Mouse (Mus musculus): ENCODE results near the gene Map3k4. TPM values are rescaled to one million over a fixed set of nuclear protein-coding genes. Genes with fewer than 3 reads are reported as not detected.

Map3k4 gene
- polyA plus RNA-seq, 1 experiment from 2014 or later = 42.6 TPM

DNA sequence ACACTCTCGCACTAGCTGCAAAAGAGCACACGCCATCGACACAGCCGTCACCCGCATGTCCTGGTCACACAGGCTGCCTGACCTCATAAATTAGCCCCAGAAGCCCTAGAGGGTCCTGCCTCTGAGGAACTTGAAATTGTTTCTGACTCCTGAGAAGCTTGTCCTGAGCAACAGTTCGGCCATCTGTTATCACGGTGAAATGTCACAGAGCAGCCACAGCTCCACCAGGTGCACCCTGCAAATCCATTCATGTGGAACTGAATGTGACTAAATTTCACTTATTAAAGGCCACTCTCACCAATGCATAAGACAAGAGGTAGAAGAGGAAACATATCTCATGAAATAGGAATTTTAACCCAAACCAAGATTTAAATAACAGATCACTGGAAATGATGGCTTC lies 57.2 kb downstream of the Map3k4 start:
- 92% methylated on average over 7 of the region's 7 CpGs for WGBS
- Histone ChIP-seq H3K27ac (ENCODE audit: low read depth) (no peak overlapping the region), H3K27me3 (replicated peaks; ENCODE audit: control insufficient read depth, insufficient read depth, low read length) (no peaks in the 10 kb centered on the region), H3K4me1 (replicated peaks; ENCODE audit: control insufficient read depth, insufficient read depth, low read length) (no peaks in the 10 kb centered on the region), H3K9me3 (ENCODE audit: control insufficient read depth, low read length) (no peaks in the 10 kb centered on the region), H3K36me3 (ENCODE audit: control insufficient read depth, insufficient read depth, low read length) (peaks cover 39% of the 10 kb centered on the region), H3K4me3 (ENCODE audit: low read depth, low read length) (no peak overlapping the region), H3K9ac (ENCODE audit: low read length) (no peak overlapping the region), H3K4me2 (ENCODE audit: low read length) (no peak overlapping the region)
- no peak for ATAC-seq (replicated peaks; ENCODE audit: low FRiP score, low TSS enrichment, low read depth)
- DNase-seq (ENCODE audit: low spot score) = no peak

DNA sequence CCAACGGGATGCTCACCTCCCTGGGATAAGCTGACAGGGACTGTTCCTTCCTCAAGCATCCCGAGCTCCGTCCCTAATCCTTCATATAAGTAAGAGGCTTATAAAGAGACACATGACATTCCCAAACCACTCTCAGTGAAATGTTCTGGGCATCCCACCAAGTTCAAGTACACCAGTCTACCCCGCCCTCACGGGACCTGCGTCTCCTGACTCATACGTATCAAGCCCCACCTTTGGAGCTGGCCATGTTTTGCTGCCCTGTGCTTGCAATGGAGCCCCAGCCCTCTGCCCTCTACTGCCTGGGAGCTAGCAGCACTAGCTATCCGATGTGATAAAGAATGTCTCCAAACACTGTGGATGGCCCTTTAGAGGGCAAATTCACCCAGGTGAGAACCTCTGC lies 58.6 kb downstream of the Map3k4 start:
- ATAC-seq (replicated peaks; ENCODE audit: low FRiP score, low TSS enrichment, low read depth) = no peak
- H3K4me2 ChIP-seq (ENCODE audit: low read length) = no peak overlapping the region
- H3K9me3 ChIP-seq (ENCODE audit: control insufficient read depth, low read length) = no peaks in the 10 kb centered on the region
- 90% methylated on average over 8 of the region's 8 CpGs for WGBS
- no peak overlapping the region for H3K4me3 ChIP-seq (ENCODE audit: low read depth, low read length)
- peaks cover 53% of the 10 kb centered on the region for H3K36me3 ChIP-seq (ENCODE audit: control insufficient read depth, insufficient read depth, low read length)
- no peaks in the 10 kb centered on the region for H3K27me3 ChIP-seq (replicated peaks; ENCODE audit: control insufficient read depth, insufficient read depth, low read length)
- no peaks in the 10 kb centered on the region for H3K4me1 ChIP-seq (replicated peaks; ENCODE audit: control insufficient read depth, insufficient read depth, low read length)
- H3K9ac ChIP-seq (ENCODE audit: low read length) = no peak overlapping the region
- no peak for DNase-seq (ENCODE audit: low spot score)
- H3K27ac ChIP-seq (ENCODE audit: low read depth) = no peak overlapping the region

GRCm38 (mm10) chr17:12258517-12258916 lies 60.1 kb downstream of the Map3k4 start:
- ATAC-seq (replicated peaks; ENCODE audit: low FRiP score, low TSS enrichment, low read depth) (no peak), DNase-seq (ENCODE audit: low spot score) (no peak)
- no peak overlapping the region for H3K27ac ChIP-seq (ENCODE audit: low read depth)
- no peak overlapping the region for H3K4me2 ChIP-seq (ENCODE audit: low read length)
- no peaks in the 10 kb centered on the region for H3K27me3 ChIP-seq (replicated peaks; ENCODE audit: control insufficient read depth, insufficient read depth, low read length)
- no peaks in the 10 kb centered on the region for H3K9me3 ChIP-seq (ENCODE audit: control insufficient read depth, low read length)
- H3K4me1 ChIP-seq (replicated peaks; ENCODE audit: control insufficient read depth, insufficient read depth, low read length) = no peaks in the 10 kb centered on the region
- no peak overlapping the region for H3K4me3 ChIP-seq (ENCODE audit: low read depth, low read length)
- H3K36me3 ChIP-seq (ENCODE audit: control insufficient read depth, insufficient read depth, low read length) = peaks cover 66% of the 10 kb centered on the region
- H3K9ac ChIP-seq (ENCODE audit: low read length) = no peak overlapping the region
- WGBS = 69% methylated on average over 6 of the region's 6 CpGs

DNA sequence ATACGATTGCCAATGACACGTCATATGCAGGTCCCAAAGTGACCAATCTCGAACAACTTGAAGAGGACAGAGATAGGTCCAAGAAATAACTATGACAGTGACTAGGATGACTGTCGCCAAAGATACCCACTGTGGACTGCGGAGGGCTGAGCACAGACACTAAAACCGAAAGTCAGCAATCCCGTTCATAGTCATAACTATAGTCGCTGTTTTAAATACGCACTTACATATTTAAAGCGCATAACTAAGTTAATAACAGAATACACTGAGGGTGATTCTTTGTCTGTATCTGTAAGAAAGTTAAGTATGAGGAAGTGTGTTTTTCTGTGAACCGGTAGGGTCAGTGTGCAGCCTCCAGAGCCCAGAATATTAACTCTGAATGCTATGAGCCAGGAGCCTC lies 62.5 kb downstream of the Map3k4 start:
- no peak for DNase-seq (ENCODE audit: low spot score)
- H3K9me3 ChIP-seq (ENCODE audit: control insufficient read depth, low read length) = peaks cover 11% of the 10 kb centered on the region
- no peak overlapping the region for H3K4me2 ChIP-seq (ENCODE audit: low read length)

GRCm38 (mm10) chr17:12250581-12250980 lies 68.0 kb downstream of the Map3k4 start:
- 96% methylated on average over 9 of the region's 9 CpGs for WGBS
- no peak overlapping the region for H3K4me2 ChIP-seq (ENCODE audit: low read length)
- no peak for DNase-seq (ENCODE audit: low spot score)
- H3K9me3 ChIP-seq (ENCODE audit: control insufficient read depth, low read length) = peaks cover 15% of the 10 kb centered on the region
- no peaks in the 10 kb centered on the region for H3K4me1 ChIP-seq (replicated peaks; ENCODE audit: control insufficient read depth, insufficient read depth, low read length)
- H3K9ac ChIP-seq (ENCODE audit: low read length) = no peak overlapping the region
- peaks cover 83% of the 10 kb centered on the region for H3K36me3 ChIP-seq (ENCODE audit: control insufficient read depth, insufficient read depth, low read length)
- no peaks in the 10 kb centered on the region for H3K27me3 ChIP-seq (replicated peaks; ENCODE audit: control insufficient read depth, insufficient read depth, low read length)
- ATAC-seq (replicated peaks; ENCODE audit: low FRiP score, low TSS enrichment, low read depth) = no peak
- H3K4me3 ChIP-seq (ENCODE audit: low read depth, low read length) = no peak overlapping the region
- H3K27ac ChIP-seq (ENCODE audit: low read depth) = no peak overlapping the region

More for the DNA sequence above, 62.5 kb downstream of the Map3k4 start:
- no peak overlapping the region for H3K4me3 ChIP-seq (ENCODE audit: low read depth, low read length)
- 96% methylated on average over 11 of the region's 11 CpGs for WGBS
- H3K36me3 ChIP-seq (ENCODE audit: control insufficient read depth, insufficient read depth, low read length) = peaks cover 82% of the 10 kb centered on the region
- no peak for ATAC-seq (replicated peaks; ENCODE audit: low FRiP score, low TSS enrichment, low read depth)
- no peaks in the 10 kb centered on the region for H3K4me1 ChIP-seq (replicated peaks; ENCODE audit: control insufficient read depth, insufficient read depth, low read length)
- H3K27me3 ChIP-seq (replicated peaks; ENCODE audit: control insufficient read depth, insufficient read depth, low read length) = no peaks in the 10 kb centered on the region
- H3K9ac ChIP-seq (ENCODE audit: low read length) = no peak overlapping the region
- no peak overlapping the region for H3K27ac ChIP-seq (ENCODE audit: low read depth)

GRCm38 (mm10) chr17:12249783-12250504 lies 68.7 kb downstream of the Map3k4 start:
- H3K27ac ChIP-seq (ENCODE audit: low read depth) = no peak overlapping the region
- no peak overlapping the region for H3K4me3 ChIP-seq (ENCODE audit: low read depth, low read length)
- H3K4me1 ChIP-seq (replicated peaks; ENCODE audit: control insufficient read depth, insufficient read depth, low read length) = no peaks in the 10 kb centered on the region
- DNase-seq (ENCODE audit: low spot score) (no peak), ATAC-seq (replicated peaks; ENCODE audit: low FRiP score, low TSS enrichment, low read depth) (no peak)
- peaks cover 15% of the 10 kb centered on the region for H3K9me3 ChIP-seq (ENCODE audit: control insufficient read depth, low read length)
- H3K9ac ChIP-seq (ENCODE audit: low read length) = no peak overlapping the region
- 97% methylated on average over 19 of the region's 19 CpGs for WGBS
- no peak overlapping the region for H3K4me2 ChIP-seq (ENCODE audit: low read length)
- peaks cover 76% of the 10 kb centered on the region for H3K36me3 ChIP-seq (ENCODE audit: control insufficient read depth, insufficient read depth, low read length)
- no peaks in the 10 kb centered on the region for H3K27me3 ChIP-seq (replicated peaks; ENCODE audit: control insufficient read depth, insufficient read depth, low read length)

DNA sequence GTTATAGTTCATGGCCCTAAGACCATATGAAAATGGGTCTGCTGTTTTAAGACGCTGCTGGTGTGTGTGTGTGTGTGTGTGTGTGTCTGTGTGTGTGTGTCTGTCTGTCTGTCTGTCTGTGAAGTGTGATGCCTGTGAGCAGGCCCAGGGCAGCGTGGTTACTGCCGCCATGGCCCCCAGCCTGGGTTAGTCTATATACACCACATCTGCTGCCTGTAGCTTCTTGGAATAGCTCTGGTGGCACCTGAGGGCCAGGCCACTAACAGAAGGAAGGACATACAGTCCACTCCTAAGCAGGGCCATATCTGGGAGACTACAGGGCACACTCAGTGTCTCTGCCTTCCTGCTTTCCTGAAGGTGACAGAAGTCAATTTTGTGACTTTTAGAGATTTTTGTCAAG lies 77.9 kb downstream of the Map3k4 start:
- H3K4me1 ChIP-seq (replicated peaks; ENCODE audit: control insufficient read depth, insufficient read depth, low read length) = no peaks in the 10 kb centered on the region
- H3K9me3 ChIP-seq (ENCODE audit: control insufficient read depth, low read length) = no peaks in the 10 kb centered on the region
- H3K9ac ChIP-seq (ENCODE audit: low read length) = no peak overlapping the region
- ATAC-seq (replicated peaks; ENCODE audit: low FRiP score, low TSS enrichment, low read depth) = no peak
- H3K27ac ChIP-seq (ENCODE audit: low read depth) = no peak overlapping the region
- no peaks in the 10 kb centered on the region for H3K27me3 ChIP-seq (replicated peaks; ENCODE audit: control insufficient read depth, insufficient read depth, low read length)
- H3K4me3 ChIP-seq (ENCODE audit: low read depth, low read length) = no peak overlapping the region
- peaks cover 70% of the 10 kb centered on the region for H3K36me3 ChIP-seq (ENCODE audit: control insufficient read depth, insufficient read depth, low read length)
- H3K4me2 ChIP-seq (ENCODE audit: low read length) = no peak overlapping the region
- 83% methylated on average over 3 of the region's 3 CpGs for WGBS
- no peak for DNase-seq (ENCODE audit: low spot score)

GRCm38 (mm10) chr17:12232724-12233123 lies 85.9 kb downstream of the Map3k4 start:
- WGBS = 93% methylated on average over 6 of the region's 6 CpGs
- no peak for DNase-seq (ENCODE audit: low spot score)
- Histone ChIP-seq H3K9ac (ENCODE audit: low read length) (no peak overlapping the region), H3K36me3 (ENCODE audit: control insufficient read depth, insufficient read depth, low read length) (peaks cover 94% of the 10 kb centered on the region), H3K9me3 (ENCODE audit: control insufficient read depth, low read length) (no peaks in the 10 kb centered on the region), H3K27me3 (replicated peaks; ENCODE audit: control insufficient read depth, insufficient read depth, low read length) (no peaks in the 10 kb centered on the region), H3K27ac (ENCODE audit: low read depth) (no peak overlapping the region), H3K4me2 (ENCODE audit: low read length) (no peak overlapping the region), H3K4me3 (ENCODE audit: low read depth, low read length) (no peak overlapping the region), H3K4me1 (replicated peaks; ENCODE audit: control insufficient read depth, insufficient read depth, low read length) (no peaks in the 10 kb centered on the region)
- ATAC-seq (replicated peaks; ENCODE audit: low FRiP score, low TSS enrichment, low read depth) = no peak

DNA sequence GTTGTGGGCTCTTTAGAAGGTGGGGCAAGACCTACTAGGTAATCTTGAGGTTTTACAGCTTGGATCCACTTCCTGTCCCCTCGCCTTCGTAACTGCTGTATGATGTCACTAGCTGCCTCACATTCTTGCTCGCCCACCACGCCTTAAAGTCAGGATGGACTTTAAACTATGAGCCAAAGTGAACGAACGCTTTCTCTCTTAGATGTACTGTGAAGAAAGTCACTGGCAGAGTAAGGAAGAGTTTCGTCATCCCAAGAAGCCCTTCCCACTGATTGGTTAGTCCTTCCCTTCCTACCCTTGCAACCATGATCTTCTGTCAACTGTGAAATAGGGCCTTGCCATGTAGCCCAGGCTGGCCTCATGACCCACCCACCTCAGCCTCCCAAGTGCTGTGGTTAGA lies 87.5 kb downstream of the Map3k4 start:
- Histone ChIP-seq H3K27me3 (replicated peaks; ENCODE audit: control insufficient read depth, insufficient read depth, low read length) (no peaks in the 10 kb centered on the region), H3K9ac (ENCODE audit: low read length) (no peak overlapping the region), H3K4me3 (ENCODE audit: low read depth, low read length) (no peak overlapping the region), H3K27ac (ENCODE audit: low read depth) (no peak overlapping the region), H3K4me1 (replicated peaks; ENCODE audit: control insufficient read depth, insufficient read depth, low read length) (no peaks in the 10 kb centered on the region), H3K4me2 (ENCODE audit: low read length) (no peak overlapping the region), H3K36me3 (ENCODE audit: control insufficient read depth, insufficient read depth, low read length) (peaks cover 93% of the 10 kb centered on the region), H3K9me3 (ENCODE audit: control insufficient read depth, low read length) (no peaks in the 10 kb centered on the region)
- ATAC-seq (replicated peaks; ENCODE audit: low FRiP score, low TSS enrichment, low read depth) (0 out of 2 replicates have a peak, but pooled peaks have one; percentile 17), DNase-seq (ENCODE audit: low spot score) (no peak)
- WGBS = 75% methylated on average over 7 of the region's 7 CpGs

Measured in intestine, embryonic 14.5 days (tissue).